Mouse (Mus musculus): ENCODE data around the gene Gm20888.
"Not testable (repeated sequence)": the region's sequence is repeated elsewhere in the genome, so short reads cannot be mapped to it uniquely, and the experiment has no call there.

Gene Gm20888

DNA sequence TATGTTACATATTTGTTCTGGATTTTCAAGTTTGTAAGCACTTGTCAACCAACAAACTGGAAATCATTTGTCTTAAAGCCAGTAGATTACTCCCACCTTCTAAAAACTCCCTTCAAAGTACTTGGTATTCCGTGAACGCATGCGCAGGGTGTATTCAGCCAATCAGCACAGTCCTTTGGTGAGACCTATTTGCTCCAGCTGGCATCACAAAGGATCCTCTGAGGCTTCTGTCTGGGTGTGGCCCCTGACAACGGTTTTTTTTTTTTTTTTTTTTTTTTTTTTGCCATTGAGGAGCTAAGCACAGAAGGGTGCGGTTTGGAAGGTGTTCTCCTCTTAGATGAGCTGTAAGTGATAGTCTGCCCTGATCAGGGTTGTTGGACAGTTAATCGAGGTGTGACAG is at the start of gene Gm20888:
Gene Gm20888 (plus strand): TSS at position 301 of the 400 bp plus-strand sequence.
- in situ Hi-C loops (cut with MboI), result not testable (repeated sequence)

Data from mature B cell (primary cell).